Mouse (Mus musculus) subcutaneous adipose tissue, adult 2 months (tissue): ENCODE measurements around the gene Trappc5. TPM values are rescaled to one million over a fixed set of nuclear protein-coding genes. Genes with fewer than 3 reads are reported as not detected.

ENCODE experiments used
- polyA plus RNA-seq: library from polyadenylated mRNA; depleted of rRNA; stranded (reverse); fragments of >200 nt; gene quantifications from 2 replicates; pipeline ENCODE4 v1.2.3, GENCODE M21; 2012; ENCODE audit warnings: low replicate concordance; rRNA removed

Trappc5 gene
- 34.3 and 36.5 TPM in 2 replicates for polyA plus RNA-seq

DNA sequence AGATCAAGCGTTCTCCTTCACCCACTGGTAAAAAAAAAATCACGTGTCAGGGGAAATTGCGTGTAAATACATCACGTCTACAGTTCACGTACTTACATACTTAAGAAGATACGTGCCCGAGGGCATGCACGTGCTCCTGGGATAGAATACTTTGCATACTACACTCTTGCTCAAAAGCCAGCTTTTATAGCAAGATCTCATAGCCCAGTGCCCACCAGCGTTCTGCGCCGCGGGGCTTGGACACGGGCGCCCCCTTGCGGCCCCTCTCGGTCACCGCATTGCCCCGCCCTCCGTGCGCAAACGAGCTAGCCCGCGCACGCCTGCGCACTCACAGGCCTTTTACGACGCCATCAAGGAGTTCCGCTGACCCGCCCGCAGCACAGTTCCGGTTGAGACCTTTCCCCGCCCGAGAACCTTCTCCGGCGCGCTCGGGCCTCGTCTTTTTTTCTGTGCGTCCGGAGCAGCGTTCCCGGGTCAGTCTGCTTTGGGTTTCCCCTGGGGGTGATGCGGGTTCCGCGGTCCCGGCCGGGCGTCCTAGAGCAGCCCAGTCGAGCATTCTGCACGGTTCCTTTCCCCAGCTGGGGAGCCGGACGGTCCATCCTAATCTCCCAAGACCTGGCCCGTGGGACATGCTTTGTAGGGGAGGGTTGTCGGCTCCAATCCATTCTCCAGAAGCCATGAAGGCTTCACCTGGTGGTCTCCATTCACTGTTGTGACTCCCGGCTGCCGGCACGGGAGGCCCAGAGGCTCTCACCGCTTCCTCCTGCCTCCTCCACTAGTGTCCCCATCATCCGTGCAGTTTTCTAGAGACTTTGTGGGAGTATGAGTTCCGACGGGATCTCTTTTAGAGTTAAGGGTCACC, at the start of gene Trappc5:
TSS of gene Trappc5 (plus strand) at position 169 of the 862 bp plus-strand sequence.

DNA sequence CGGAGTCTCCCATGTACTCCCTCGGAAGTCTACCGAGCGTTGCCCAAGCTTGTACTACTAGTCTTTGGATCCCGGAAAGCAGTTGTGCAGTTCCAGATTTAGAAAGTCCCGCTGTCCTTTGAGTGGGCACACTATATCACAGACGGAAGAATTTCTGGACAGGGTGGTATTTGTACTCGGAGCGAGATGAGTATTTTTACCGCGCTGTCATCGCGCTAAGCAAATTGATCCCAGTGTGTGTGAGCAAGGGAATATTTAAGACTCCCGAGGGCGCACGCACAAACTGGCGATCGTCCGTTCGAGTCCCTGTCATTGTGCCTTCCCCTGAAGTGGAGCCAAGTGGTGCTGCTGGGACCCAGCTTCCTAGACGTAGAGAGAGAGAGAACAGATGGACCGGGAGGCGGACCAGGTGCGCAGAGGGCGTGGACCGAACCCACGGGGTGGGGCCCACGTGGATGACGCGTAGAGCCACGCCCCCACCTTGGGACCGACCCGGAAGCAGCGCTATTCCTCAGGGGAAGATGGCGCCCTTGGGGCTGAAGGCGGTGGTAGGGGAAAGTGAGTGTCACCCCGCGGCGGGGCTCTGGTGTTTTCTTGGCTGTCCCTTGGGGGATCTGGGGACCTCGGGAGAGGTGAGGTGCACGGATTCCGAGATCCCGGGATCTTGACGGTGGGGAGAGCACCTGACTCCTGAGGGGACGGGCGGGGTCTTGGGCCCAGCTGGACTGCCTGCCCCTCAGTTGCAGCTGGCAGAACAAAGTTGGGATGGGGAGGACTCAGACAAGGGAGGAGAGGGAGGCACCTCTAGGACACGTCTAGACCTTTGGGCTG, 45.2 kb upstream of the Trappc5 start, which contains the start of gene Stxbp2:
TSS of gene Stxbp2 (plus strand) at position 309 of the 831 bp plus-strand sequence.

DNA sequence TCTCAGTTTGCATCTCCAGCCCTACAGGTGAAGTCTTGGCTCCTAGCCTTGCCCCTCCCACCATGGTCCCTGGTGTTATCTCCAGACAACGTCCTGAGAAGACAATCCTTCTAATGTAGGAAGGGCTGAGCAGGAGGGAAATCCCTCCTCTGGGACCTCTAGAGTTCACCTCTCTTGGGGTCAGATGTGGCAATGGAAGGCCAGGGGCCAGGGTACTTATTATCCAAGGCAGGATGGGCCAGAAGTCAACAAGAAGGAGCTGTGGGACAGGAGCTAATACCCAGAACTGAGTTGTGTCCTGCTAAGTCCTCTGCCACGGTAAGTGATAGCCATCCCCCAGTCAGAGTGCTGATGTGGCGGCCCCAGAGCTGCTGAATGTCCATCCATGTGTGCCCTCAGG, 20.6 kb upstream of the Trappc5 start, which contains the start of gene Retn:
TSS of gene Retn (plus strand) at position 245 of the 400 bp plus-strand sequence.

DNA sequence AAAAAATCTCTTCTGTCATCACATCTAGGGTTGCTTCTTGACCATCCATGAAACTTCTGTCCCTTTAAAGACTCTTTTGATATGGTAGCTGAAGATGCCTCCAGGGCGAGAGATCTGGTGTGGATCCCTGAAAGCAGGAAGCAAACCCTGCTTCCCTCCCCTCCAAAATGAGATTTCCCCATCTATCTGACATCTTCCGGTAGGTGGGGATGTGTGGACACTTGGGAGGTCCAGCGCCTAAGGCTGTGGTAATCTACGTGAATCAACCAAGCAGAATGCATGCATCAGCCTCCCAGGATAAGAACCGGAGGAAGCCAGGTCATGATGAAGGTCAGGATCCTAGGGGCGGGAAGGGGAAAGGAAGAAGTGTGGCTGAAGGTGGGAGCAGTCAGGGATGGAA, 10.6 kb upstream of the Trappc5 start, which contains the start of gene Mcemp1:
TSS of gene Mcemp1 (plus strand) at position 248 of the 400 bp plus-strand sequence.

DNA sequence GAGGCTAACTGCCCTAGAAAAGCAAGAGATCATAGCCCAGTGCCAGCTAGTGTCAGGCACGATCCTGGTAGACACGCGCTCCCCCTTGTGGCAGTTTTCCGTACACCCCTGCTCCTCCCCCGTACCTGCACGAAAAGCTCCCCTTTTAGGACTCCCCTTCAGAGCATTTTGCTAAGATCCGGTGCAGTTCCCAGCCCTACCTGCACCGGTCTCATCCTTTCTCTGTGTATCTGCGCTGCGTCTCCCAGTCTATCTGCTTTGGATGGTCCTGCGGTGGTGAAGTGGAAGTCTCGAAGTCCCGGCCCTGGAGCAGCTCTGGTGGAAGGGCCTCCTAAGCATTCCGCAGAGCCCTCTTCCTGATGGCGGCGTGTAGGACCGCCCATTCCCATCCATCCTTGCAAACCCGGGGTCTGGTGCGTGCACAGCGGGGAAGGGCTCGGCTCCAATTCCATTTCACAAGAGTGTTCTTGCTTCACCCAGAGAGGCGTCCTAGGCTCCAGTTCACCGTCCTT, 4.1 kb upstream of the Trappc5 start, which contains the start of gene Fcor:
TSS of gene Fcor (minus strand) at position 383 of the 512 bp plus-strand sequence.

DNA sequence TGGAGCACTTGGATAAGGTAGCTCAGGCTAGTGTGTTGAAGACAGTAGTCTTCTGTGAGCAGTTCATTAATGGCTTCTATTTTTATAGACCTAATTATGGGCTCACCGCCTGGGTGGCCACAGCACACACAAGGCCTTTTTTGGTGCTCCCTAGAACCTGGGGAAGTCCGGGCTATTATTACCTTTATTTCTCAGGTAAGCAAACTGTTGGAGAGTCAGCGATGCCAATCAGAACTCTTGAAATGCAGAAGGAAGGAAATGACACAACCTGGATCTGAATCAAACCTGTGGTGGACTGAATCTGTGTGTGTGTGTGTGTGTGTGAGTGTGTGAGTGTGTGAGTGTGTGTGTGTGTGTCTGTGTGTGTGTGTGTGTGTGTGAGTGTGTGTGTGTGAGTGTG, 18.0 kb downstream of the Trappc5 start, which contains the start of gene Fcer2a:
TSS of gene Fcer2a (minus strand) at position 55 of the 400 bp plus-strand sequence.

DNA sequence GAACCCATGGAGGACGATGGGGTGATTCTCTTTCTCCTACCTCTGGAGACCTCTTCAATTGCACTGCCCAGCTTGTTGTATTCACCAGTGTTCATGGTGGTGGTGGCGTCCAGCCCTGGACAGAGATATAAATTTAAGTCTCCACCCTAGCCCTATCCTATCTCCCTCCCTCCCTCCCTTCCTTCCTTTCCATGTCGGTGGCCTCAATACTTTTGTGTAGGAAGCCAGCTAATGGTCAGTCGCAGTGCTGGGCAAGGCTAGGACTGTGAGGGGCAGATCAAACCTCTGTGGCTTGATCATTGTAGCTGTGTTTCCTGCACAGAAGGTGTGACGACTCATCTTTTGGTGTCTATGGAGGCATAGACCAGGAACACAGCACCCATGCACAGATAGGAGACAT, 44.5 kb downstream of the Trappc5 start, which contains the start of gene Clec4g:
TSS of gene Clec4g (minus strand) at position 101 of the 400 bp plus-strand sequence.

Other genes starting within 250 kb of the Trappc5 start
- 10.6 and 21.0 TPM in 2 replicates for gene Pex11g, start 208.6 kb upstream of the Trappc5 start, polyA plus RNA-seq
- gene Tex45, start 205.4 kb upstream of the Trappc5 start, polyA plus RNA-seq: 0.08 and 0.10 TPM in 2 replicates
- 51.9 and 73.1 TPM in 2 replicates for gene Zfp358, start 183.2 kb upstream of the Trappc5 start, polyA plus RNA-seq
- gene Mcoln1, start 175.8 kb upstream of the Trappc5 start, polyA plus RNA-seq: 222 and 262 TPM in 2 replicates
- 66.4 and 94.1 TPM in 2 replicates for gene Pnpla6, start 160.9 kb upstream of the Trappc5 start, polyA plus RNA-seq
- 0.19 and 1.7 TPM in 2 replicates for gene C330021F23Rik, start 108.3 kb upstream of the Trappc5 start, polyA plus RNA-seq
- 11.1 and 12.0 TPM in 2 replicates for gene Camsap3, start 89.0 kb upstream of the Trappc5 start, polyA plus RNA-seq
- 54.1 and 73.9 TPM in 2 replicates for gene Xab2, start 55.0 kb upstream of the Trappc5 start, polyA plus RNA-seq
- 9.2 and 12.6 TPM in 2 replicates for gene Pet100, start 54.8 kb upstream of the Trappc5 start, polyA plus RNA-seq
- gene Pcp2, start 50.8 kb upstream of the Trappc5 start, polyA plus RNA-seq: 0.07 TPM in 1 of 2 replicates, not detected in the other
- 75.2 and 95.5 TPM in 2 replicates for gene Stxbp2, start 45.3 kb upstream of the Trappc5 start, polyA plus RNA-seq
- gene Retn, start 20.5 kb upstream of the Trappc5 start, polyA plus RNA-seq: 1,062 and 2,972 TPM in 2 replicates
- gene Mcemp1, start 10.5 kb upstream of the Trappc5 start, polyA plus RNA-seq: 0.21 and 0.60 TPM in 2 replicates
- gene Fcor, start 3.9 kb upstream of the Trappc5 start, polyA plus RNA-seq: 158 and 268 TPM in 2 replicates
- 0.36 TPM in 1 of 2 replicates, not detected in the other for gene Fcer2a, start 17.9 kb downstream of the Trappc5 start, polyA plus RNA-seq
- 0.23 and 0.42 TPM in 2 replicates for gene Clec4g, start 44.4 kb downstream of the Trappc5 start, polyA plus RNA-seq
- 5.6 TPM in 2 replicates for gene Cd209a, start 72.7 kb downstream of the Trappc5 start, polyA plus RNA-seq
- gene Cd209e, start 178.0 kb downstream of the Trappc5 start, polyA plus RNA-seq: 0.20 and 0.28 TPM in 2 replicates
- 10.1 and 14.4 TPM in 2 replicates for gene Cd209d, start 202.3 kb downstream of the Trappc5 start, polyA plus RNA-seq